Mouse (Mus musculus) C2C12 (cell line): ENCODE data around the gene Srp54a. TPM values are rescaled to one million over a fixed set of nuclear protein-coding genes. Genes with fewer than 3 reads are reported as not detected.

Experiments used
- H3K27me3 ChIP-seq: one replicate; pipeline ENCODE4 v1.6.1; 2011; ENCODE audit not compliant: control insufficient read depth, insufficient read depth, insufficient read length
- H3K36me3 ChIP-seq: one replicate; pipeline ENCODE4 v1.6.1; 2011; ENCODE audit not compliant: control insufficient read depth, insufficient read depth
- H3K4me3 ChIP-seq: one replicate; pipeline ENCODE4 v1.5.1; 2011; ENCODE audit warnings: mild to moderate bottlenecking, control low read depth; ENCODE audit not compliant: poor library complexity, insufficient read depth, severe bottlenecking
- H3K79me2 ChIP-seq: one replicate; pipeline ENCODE4 v1.6.1; 2011; ENCODE audit not compliant: control insufficient read depth, insufficient read depth
- H3K79me3 ChIP-seq: one replicate; pipeline ENCODE4 v1.6.1; 2011; ENCODE audit warnings: low read depth, control low read depth
- H3ac ChIP-seq: one replicate; pipeline ENCODE3; 2011; ENCODE audit warnings: low read depth; ENCODE audit not compliant: control insufficient read depth, insufficient read length
- CEBPB ChIP-seq: IDR thresholded peaks from one replicate; pipeline ENCODE4 v1.6.1; 2011; ENCODE audit warnings: low read depth, mild to moderate bottlenecking, control low read depth, moderate library complexity
- CTCF ChIP-seq: IDR thresholded peaks from one replicate; pipeline ENCODE4 v1.5.1; 2011; ENCODE audit not compliant: control insufficient read depth, insufficient read depth, insufficient read length
- FOSL1 ChIP-seq: IDR thresholded peaks from one replicate; pipeline ENCODE4 v1.8.0; 2011; ENCODE audit warnings: mild to moderate bottlenecking, low read length; ENCODE audit not compliant: poor library complexity, insufficient read depth, severe bottlenecking
- MAX ChIP-seq: IDR thresholded peaks from one replicate; pipeline ENCODE4 v1.6.1; 2011; ENCODE audit warnings: mild to moderate bottlenecking, control low read depth
- MYOD1 ChIP-seq: IDR thresholded peaks from one replicate; pipeline ENCODE4 v1.6.1; 2011; ENCODE audit warnings: low read depth; ENCODE audit not compliant: control insufficient read depth, insufficient read length
- MYOG ChIP-seq: IDR thresholded peaks from one replicate; pipeline ENCODE4 v1.6.1; 2011; ENCODE audit not compliant: control insufficient read depth, insufficient read length; ENCODE audit errors: extremely low read depth
- USF1 ChIP-seq: IDR thresholded peaks from one replicate; pipeline ENCODE4 v1.6.1; 2011; ENCODE audit warnings: low read depth, mild to moderate bottlenecking, control low read depth, moderate library complexity
- polyA plus RNA-seq: library from polyadenylated mRNA; unstranded; fragments of >200 nt; fragmentation: generic; extraction: Trizol; gene quantifications from one replicate; pipeline ENCODE4 v1.2.1, GENCODE M21; 2012; ENCODE audit warnings: missing spikeins

The Srp54a gene
- polyA plus RNA-seq, 1 experiment = 19.9 TPM

DNA sequence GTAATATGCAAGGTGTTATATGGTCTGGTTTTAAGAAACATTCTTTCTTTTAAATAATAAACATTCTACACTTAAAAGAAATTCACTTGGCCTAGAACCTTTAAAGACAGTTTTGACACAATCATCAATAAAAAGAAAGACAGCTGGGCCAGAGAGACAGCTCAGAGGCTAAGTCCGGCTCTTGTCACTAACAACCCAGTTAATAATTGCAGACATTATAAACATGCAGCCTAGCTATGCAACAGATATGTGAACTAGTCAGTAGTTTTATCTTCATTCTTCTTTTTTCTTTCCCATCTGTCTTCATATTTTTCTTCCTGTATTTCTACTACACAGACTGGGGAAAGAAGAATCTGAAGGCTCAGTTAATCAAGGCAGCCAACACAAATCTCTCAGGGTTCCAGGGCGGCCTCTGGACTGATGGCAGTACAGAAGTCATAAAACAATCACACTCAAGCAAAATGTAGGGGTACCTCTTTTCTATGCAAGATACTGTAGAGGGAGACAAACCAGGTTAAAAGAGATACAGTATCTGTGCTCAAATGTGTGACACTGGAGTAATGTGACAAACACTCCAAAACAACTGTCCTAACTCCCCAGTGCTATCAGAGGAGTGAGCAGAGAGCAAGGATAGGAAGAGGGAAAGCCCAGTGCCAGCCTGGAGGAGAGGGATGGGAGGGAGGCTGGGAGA is 25.4 kb upstream of the Srp54a start:
- H3K36me3 ChIP-seq = peaks cover 12% of the 10 kb centered on the region
- H3K79me3 ChIP-seq = no peaks in the 10 kb centered on the region
- no peak overlapping the region for H3ac ChIP-seq
- no peak overlapping the region for H3K4me3 ChIP-seq
- no peaks in the 10 kb centered on the region for H3K79me2 ChIP-seq
- TF ChIP-seq USF1 (no peak), MYOG (no peak), FOSL1 (no peak), MYOD1 (no peak)
- no peaks in the 10 kb centered on the region for H3K27me3 ChIP-seq

DNA sequence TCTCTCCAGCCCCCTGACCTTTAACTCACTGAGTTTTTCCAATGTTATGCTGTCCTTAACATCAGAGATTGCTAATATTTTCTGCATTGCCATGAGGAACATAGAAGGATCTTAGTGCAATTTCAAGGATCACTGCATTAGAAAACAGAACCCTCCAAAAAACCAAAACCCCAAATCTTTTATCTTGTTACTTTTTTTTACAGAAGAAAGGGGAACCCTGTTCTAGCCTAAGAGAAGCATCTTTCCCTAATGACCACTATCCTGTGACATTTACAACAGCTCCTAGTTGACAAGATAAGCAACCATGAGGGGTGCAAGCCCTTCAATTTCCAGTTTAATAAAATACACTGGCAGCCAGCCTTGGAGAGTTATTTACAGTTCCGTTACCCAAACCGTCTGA is 23.4 kb upstream of the Srp54a start:
- no peak overlapping the region for H3K4me3 ChIP-seq
- TF ChIP-seq MAX (no peak), MYOD1 (no peak), FOSL1 (no peak), MYOG (no peak), CEBPB (no peak), USF1 (no peak), CTCF (no peak)
- peaks cover 17% of the 10 kb centered on the region for H3K36me3 ChIP-seq
- H3K27me3 ChIP-seq = no peaks in the 10 kb centered on the region
- no peaks in the 10 kb centered on the region for H3K79me2 ChIP-seq
- H3ac ChIP-seq = no peak overlapping the region
- H3K79me3 ChIP-seq = no peaks in the 10 kb centered on the region

DNA sequence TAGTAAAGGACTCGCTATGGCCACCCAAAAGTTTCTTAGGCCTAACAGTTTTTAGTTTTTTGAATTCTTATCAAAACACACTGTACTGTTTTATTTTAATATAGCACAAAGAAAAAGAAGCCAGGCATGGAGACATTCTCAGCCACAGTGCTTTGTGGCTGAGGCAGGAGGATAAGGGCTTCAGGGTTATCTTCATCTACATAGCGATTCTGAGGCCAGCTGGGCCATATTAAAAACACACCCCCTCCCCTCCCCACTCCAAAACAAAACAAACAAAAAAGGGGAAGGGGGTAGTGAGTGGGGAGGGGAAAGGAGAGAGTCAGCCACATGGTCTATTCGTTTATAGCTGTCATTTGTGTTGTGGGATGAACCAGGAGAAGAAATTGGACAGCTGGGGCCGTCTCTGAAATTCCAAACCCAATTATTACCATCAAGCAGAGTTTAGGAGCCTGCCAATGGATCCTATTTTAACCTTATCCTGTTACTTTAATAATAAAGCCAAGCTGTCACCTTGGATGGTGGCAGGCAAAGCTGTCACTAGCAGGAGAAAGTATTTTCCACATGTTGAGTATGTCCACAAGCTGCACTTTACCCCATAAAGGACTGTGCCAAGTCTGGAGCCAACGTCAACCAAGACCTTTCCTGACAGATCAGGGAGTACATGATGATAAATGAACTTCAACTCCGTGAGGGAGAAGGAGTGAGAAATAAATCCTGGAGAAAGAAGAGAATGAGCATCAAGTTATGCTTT is 21.0 kb upstream of the Srp54a start:
- no peak overlapping the region for H3ac ChIP-seq
- no peak overlapping the region for H3K4me3 ChIP-seq
- peaks cover 17% of the 10 kb centered on the region for H3K36me3 ChIP-seq
- no peaks in the 10 kb centered on the region for H3K79me3 ChIP-seq
- TF ChIP-seq MYOG = no peak
- no peak for TF ChIP-seq CEBPB
- TF ChIP-seq USF1 = no peak
- H3K79me2 ChIP-seq = no peaks in the 10 kb centered on the region
- no peaks in the 10 kb centered on the region for H3K27me3 ChIP-seq

DNA sequence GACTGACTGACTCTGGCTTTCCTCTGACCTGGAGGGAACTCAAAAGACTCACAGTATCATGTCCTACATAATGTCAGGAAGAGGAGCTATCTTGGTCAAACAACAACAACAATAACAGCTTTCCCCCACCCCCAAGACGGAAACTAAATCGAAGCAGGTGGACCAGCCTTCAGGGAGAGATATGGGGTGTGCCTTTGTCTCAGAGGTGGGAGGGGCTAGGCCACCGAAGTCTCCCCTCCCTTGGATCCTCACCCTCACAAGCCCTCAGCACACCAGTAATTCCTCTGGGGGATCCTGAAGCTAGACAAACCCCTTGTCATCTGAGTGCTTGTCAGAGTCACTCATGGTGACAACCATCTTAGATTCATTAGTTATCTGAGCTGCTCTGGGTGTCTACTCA is 20.2 kb upstream of the Srp54a start:
- H3ac ChIP-seq = no peak overlapping the region

DNA sequence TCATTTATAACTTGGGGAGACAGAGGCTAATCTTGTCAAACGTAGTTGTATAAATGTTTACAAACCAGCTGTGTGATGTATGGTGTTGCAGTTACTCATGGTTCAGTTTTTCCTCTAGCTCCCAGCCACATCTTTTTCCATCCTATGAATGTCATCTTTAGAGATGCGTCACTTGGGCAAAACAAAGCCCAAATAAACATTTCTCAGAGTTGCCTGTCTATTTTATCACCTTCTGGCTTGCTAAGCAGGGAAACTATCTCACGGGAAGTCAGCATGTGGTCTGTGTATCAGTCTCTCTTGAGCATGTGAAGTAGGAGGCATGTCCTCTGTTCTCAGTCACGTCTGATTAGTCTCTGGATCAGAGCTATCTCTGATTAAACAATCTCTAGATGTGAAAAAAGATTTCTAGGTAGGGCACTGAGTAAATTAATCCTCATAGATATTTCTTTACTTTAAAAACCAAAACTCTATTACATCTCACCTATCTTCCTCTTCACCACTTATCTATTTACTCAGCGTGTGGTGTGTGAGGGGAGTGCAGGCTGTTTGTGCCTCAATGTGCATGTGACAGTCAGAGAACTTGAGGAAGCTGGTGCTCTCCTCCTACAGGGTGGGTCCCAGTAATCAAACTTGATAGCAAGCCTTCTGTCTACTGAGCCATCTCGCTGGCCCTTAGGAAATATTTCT is 19.7 kb upstream of the Srp54a start:
- peaks cover 17% of the 10 kb centered on the region for H3K36me3 ChIP-seq
- H3K27me3 ChIP-seq = no peaks in the 10 kb centered on the region
- H3K4me3 ChIP-seq = no peak overlapping the region
- H3ac ChIP-seq = no peak overlapping the region
- TF ChIP-seq MYOD1 (no peak), MYOG (no peak), USF1 (no peak), FOSL1 (no peak), CEBPB (no peak), CTCF (no peak), MAX (no peak)
- H3K79me3 ChIP-seq = no peaks in the 10 kb centered on the region
- no peaks in the 10 kb centered on the region for H3K79me2 ChIP-seq

More for the DNA sequence above, 20.2 kb upstream of the Srp54a start:
- Histone ChIP-seq H3K27me3 (no peaks in the 10 kb centered on the region), H3K79me2 (no peaks in the 10 kb centered on the region), H3K36me3 (peaks cover 17% of the 10 kb centered on the region), H3K79me3 (no peaks in the 10 kb centered on the region), H3K4me3 (no peak overlapping the region)
- TF ChIP-seq CEBPB (no peak), USF1 (no peak), MYOG (no peak), MAX (no peak), FOSL1 (no peak), CTCF (no peak), MYOD1 (no peak)

DNA sequence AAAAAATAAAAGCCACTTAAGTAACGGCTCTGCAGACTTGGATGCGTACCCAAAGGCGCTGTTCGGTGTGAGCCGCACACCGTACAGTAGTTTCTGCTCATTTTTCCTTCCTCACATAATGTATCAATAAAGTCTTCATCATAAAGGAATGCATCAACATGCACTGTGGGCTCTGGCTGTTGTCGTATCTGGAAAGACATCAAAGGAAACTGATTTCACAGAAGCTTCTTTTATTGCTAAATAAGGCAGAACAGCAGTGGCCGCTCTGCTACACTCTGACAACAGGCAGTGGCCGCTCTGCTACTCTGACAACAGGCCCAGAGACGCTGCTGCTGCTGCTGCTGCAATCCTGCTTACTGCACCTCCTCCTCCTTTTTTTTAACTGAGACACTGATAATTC is 19.1 kb upstream of the Srp54a start:
- Histone ChIP-seq H3K4me3 (no peak overlapping the region), H3ac (no peak overlapping the region)

More for the DNA sequence above, 19.1 kb upstream of the Srp54a start:
- Histone ChIP-seq H3K79me3 (no peaks in the 10 kb centered on the region), H3K79me2 (no peaks in the 10 kb centered on the region), H3K36me3 (peaks cover 17% of the 10 kb centered on the region), H3K27me3 (no peaks in the 10 kb centered on the region)
- TF ChIP-seq MYOG = no peak
- TF ChIP-seq CEBPB = no peak
- no peak for TF ChIP-seq MYOD1
- TF ChIP-seq MAX = no peak
- TF ChIP-seq FOSL1 = no peak
- no peak for TF ChIP-seq USF1
- TF ChIP-seq CTCF = no peak
